Mouse (Mus musculus): ENCODE measurements at regions not wholly inside any gene's neighbourhood (a gene's known extent, or its start where the extent isn't known, plus 50 kb on each side); places are given as distances from the start of the nearest gene placed in this dataset.

DNA sequence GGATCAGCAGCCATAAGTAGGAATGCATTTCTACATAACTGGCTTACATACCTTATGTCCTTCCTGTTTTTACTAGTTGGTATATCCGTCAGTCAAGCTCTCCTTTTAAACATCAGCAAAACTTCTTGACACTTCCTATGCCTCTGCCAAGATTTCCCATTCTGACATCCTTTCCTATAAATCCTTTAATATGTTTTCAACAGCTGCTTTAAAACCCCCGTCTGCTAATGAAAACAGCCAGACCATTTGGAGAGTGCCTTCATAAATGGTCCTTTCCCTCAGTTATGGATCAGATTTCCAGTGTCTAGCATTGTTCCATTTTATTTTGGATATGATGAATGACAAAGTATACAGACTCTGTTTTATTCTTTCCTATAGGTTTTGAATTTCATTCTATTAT, 270.7 kb upstream of the Rgmb start:
- DNase-seq (ENCODE audit: low read depth, low spot score) (no peak), ATAC-seq (no peak)
- peaks cover 5% of the 10 kb centered on the region for H3K27me3 ChIP-seq
- no peak for TF ChIP-seq CTCF (IDR thresholded peaks at IDR 0.05)
- CTCF ChIA-PET = interaction anchor here (1.1 kb wide), 1 partner anchor 14 kb away, joined by 3 read pairs; no protein-coding TSS in a partner anchor
- POLR2A ChIA-PET = no interaction called here
- in situ Hi-C loops (cut with MboI; ENCODE audit: low pct_unique_long_range_greater_than_20kb) = no loop called here

DNA sequence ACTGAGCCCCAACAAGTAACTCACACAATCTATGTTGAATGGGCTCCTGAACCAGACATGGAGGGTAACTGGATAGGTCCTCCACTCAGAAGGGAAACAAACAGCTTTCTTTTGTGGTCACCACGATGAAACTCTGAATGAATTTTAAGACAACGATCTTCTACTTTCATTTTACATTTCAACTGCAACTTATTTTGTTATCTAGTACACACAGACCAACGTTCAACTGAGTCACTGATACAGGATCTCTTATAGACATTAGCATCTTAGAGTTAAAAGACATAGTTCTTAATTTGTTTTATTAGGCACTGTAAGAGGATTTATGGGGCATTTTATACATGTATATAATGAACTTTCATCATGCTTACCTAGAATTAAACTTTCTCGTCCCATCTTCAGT, 262.1 kb upstream of the Rgmb start:
- peaks cover 3% of the 10 kb centered on the region for H3K27me3 ChIP-seq
- ATAC-seq = no peak
- TF ChIP-seq CTCF (IDR thresholded peaks at IDR 0.05) = no peak
- DNase-seq (ENCODE audit: low read depth, low spot score) = no peak
- in situ Hi-C loops (cut with MboI; ENCODE audit: low pct_unique_long_range_greater_than_20kb) = loop anchor here (10.0 kb wide), 1 partner anchor 72 kb away; no protein-coding TSS in a partner anchor
- ChIA-PET POLR2A (no interaction called here), CTCF (no interaction called here)

DNA sequence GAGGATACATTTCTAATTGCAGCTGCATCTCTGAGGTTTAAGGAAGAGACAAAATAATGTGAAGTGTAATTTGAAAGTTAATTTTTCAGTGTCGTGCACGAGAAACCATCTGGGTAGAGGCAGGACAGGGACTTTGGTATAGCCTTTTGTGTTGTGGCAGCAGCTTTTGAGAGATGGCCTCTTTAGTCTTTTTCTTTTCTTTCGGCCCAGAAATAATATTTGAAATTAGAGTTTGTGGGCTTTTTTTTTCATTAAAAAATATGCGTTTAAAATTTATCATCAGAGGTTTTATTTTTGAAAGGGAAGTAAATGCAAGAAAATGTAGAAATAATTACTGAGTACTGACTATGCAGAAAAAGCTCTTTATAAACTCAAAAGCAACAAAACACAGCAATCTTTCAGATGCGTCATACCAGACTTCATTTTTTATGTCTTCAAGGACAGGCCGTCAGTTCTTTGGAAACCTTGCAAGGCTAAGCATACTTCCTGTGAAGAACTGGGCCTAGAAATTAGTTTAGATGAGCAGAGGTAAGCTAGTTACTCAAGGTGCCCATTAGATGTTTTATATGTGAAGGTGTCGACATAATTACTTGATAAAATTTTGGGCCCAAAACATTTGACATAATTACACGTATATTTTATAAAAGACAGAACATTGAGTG, 258.9 kb upstream of the Rgmb start:
- no peak for TF ChIP-seq CTCF (IDR thresholded peaks at IDR 0.05)
- in situ Hi-C loops (cut with MboI; ENCODE audit: low pct_unique_long_range_greater_than_20kb) = loop anchor here (10.0 kb wide), 1 partner anchor 75 kb away; no protein-coding TSS in a partner anchor
- H3K27me3 ChIP-seq = peaks cover 3% of the 10 kb centered on the region
- DNase-seq (ENCODE audit: low read depth, low spot score) (no peak), ATAC-seq (no peak)
- POLR2A ChIA-PET = no interaction called here
- CTCF ChIA-PET = interaction anchor here (0.6 kb wide), 1 partner anchor 10 kb away, joined by 3 read pairs; no protein-coding TSS in a partner anchor

GRCm38 (mm10) chr17:16088879-16089618, 258.2 kb upstream of the Rgmb start:
- H3K27me3 ChIP-seq = peaks cover 3% of the 10 kb centered on the region
- CTCF ChIA-PET = interaction anchor here (0.6 kb wide), 1 partner anchor 9 kb away, joined by 3 read pairs; no protein-coding TSS in a partner anchor
- ATAC-seq (no peak), DNase-seq (ENCODE audit: low read depth, low spot score) (no peak)
- TF ChIP-seq CTCF (IDR thresholded peaks at IDR 0.05) = no peak
- POLR2A ChIA-PET = no interaction called here
- in situ Hi-C loops (cut with MboI; ENCODE audit: low pct_unique_long_range_greater_than_20kb) = no loop called here

DNA sequence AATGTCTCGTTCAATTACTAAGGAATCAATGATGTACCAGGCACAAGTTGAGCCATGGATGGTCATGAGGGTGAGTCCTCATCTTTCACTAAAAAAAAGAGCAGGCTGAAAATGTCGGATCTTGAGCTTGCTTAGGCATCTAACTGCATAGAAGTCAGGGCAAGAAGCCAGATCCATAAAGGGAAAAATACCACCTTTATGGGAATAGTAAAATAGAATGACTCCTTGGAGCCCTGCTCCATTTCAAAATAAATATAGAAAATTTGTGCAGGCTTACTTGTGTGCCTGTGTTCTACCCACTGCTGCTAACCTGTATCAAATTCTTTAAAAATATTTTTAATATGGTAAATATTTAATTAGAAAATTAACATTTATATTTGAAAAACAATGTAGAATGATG, 256.2 kb upstream of the Rgmb start:
- ChIA-PET POLR2A (no interaction called here), CTCF (no interaction called here)
- in situ Hi-C loops (cut with MboI; ENCODE audit: low pct_unique_long_range_greater_than_20kb) = no loop called here
- TF ChIP-seq CTCF (IDR thresholded peaks at IDR 0.05) = no peak
- H3K27me3 ChIP-seq = no peaks in the 10 kb centered on the region
- no peak for DNase-seq (ENCODE audit: low read depth, low spot score)
- ATAC-seq = no peak

GRCm38 (mm10) chr17:16082842-16083241, 252.0 kb upstream of the Rgmb start:
- CTCF ChIA-PET = no interaction called here
- TF ChIP-seq CTCF (IDR thresholded peaks at IDR 0.05) = no peak
- POLR2A ChIA-PET = no interaction called here
- in situ Hi-C loops (cut with MboI; ENCODE audit: low pct_unique_long_range_greater_than_20kb) = no loop called here
- ATAC-seq = no peak
- H3K27me3 ChIP-seq = no peaks in the 10 kb centered on the region
- DNase-seq (ENCODE audit: low read depth, low spot score) = no peak

GRCm38 (mm10) chr17:16078549-16078948, 247.7 kb upstream of the Rgmb start:
- ChIA-PET CTCF (no interaction called here), POLR2A (no interaction called here)
- DNase-seq (ENCODE audit: low read depth, low spot score) (no peak), ATAC-seq (no peak)
- no peak for TF ChIP-seq CTCF (IDR thresholded peaks at IDR 0.05)
- H3K27me3 ChIP-seq = no peaks in the 10 kb centered on the region
- in situ Hi-C loops (cut with MboI; ENCODE audit: low pct_unique_long_range_greater_than_20kb) = no loop called here

DNA sequence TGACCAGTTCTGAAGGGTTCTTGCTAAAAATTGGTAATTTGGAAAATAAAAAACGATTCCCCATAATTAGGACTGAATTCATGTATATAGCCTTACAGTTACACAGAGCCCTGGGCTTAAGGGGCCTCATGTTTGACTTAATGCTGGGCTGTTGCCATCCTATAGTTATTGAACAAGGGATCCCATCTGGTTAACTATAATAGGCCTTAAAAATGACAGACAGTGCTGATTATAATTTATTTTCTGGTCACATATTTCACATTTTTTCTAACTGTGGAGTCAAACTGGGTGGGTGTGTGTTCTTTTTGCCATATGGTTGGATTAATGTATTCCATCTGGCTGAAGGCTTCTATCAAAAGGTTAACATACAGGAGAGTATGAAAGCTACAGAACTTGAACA, 238.5 kb upstream of the Rgmb start:
- ChIA-PET POLR2A (no interaction called here), CTCF (interaction anchor here (2.1 kb wide), 1 partner anchor 13 kb away, joined by 7 read pairs; no protein-coding TSS in a partner anchor)
- TF ChIP-seq CTCF (IDR thresholded peaks at IDR 0.05) = no peak
- DNase-seq (ENCODE audit: low read depth, low spot score) (no peak), ATAC-seq (no peak)
- H3K27me3 ChIP-seq = no peaks in the 10 kb centered on the region
- in situ Hi-C loops (cut with MboI; ENCODE audit: low pct_unique_long_range_greater_than_20kb) = loop anchor here (25.0 kb wide), 1 partner anchor 482 kb away; no protein-coding TSS in a partner anchor

GRCm38 (mm10) chr17:16067858-16068257, 237.0 kb upstream of the Rgmb start:
- no peaks in the 10 kb centered on the region for H3K27me3 ChIP-seq
- CTCF ChIA-PET = no interaction called here
- no peak for TF ChIP-seq CTCF (IDR thresholded peaks at IDR 0.05)
- no peak for DNase-seq (ENCODE audit: low read depth, low spot score)
- POLR2A ChIA-PET = no interaction called here
- no peak for ATAC-seq
- in situ Hi-C loops (cut with MboI; ENCODE audit: low pct_unique_long_range_greater_than_20kb) = loop anchor here (25.0 kb wide), 1 partner anchor 481 kb away; no protein-coding TSS in a partner anchor

- in situ Hi-C loops (cut with MboI; ENCODE audit: low pct_unique_long_range_greater_than_20kb) = loop anchor here (25.0 kb wide), 1 partner anchor 467 kb away; no protein-coding TSS in a partner anchor
- H3K27me3 ChIP-seq = no peaks in the 10 kb centered on the region
- ChIA-PET POLR2A (no interaction called here), CTCF (interaction anchor here (1.1 kb wide), 1 partner anchor 10 kb away, joined by 4 read pairs; no protein-coding TSS in a partner anchor)
- DNase-seq (ENCODE audit: low read depth, low spot score) = no peak
- ATAC-seq = no peak
- TF ChIP-seq CTCF (IDR thresholded peaks at IDR 0.05) = no peak
Measured at GRCm38 (mm10) chr17:16054481-16054880, 223.6 kb upstream of the Rgmb start.

DNA sequence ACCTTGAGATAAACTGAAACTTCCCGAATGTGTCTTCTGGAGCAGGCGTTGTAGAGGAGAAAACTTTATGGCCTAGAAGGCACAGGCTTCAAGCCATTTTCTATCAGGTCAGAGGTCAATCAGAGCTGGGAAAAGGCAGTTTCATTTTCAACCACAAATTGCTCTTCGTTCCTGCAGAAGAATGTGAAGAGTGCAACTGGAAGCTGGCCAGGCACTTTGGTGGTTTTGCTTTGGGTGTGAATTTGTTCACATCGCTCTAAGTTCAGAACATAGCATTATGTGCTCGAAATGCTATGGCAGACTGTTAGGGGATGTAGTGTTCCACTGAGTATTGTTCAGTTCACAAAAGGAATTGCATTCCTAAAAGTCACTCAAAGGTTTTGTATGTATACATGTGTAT, 220.9 kb upstream of the Rgmb start:
- ChIA-PET CTCF (no interaction called here), POLR2A (no interaction called here)
- ATAC-seq (peak; percentile 84), DNase-seq (ENCODE audit: low read depth, low spot score) (peak; percentile 57)
- no peaks in the 10 kb centered on the region for H3K27me3 ChIP-seq
- TF ChIP-seq CTCF (IDR thresholded peaks at IDR 0.05) = no peak
- in situ Hi-C loops (cut with MboI; ENCODE audit: low pct_unique_long_range_greater_than_20kb) = loop anchor here (25.0 kb wide), 1 partner anchor 464 kb away; no protein-coding TSS in a partner anchor
